Mouse (Mus musculus) intestine, embryonic 16.5 days (tissue): ENCODE data around the gene Slc25a51. TPM values are rescaled to one million over a fixed set of nuclear protein-coding genes. Genes with fewer than 3 reads are reported as not detected.

Experiments
- ATAC-seq: fragments of 200-750 bp; cut with Nextera tagmentation; 2 replicates; pipeline ENCODE4 v1.8.0; 2017; ENCODE audit warnings: moderate TSS enrichment, moderate library complexity
- H3K27ac ChIP-seq: fragments of 300-500 bp; sonication (generic); 2 replicates; pipeline ENCODE4 v1.5.1; 2014; ENCODE audit warnings: mild to moderate bottlenecking, low read length
- H3K27me3 ChIP-seq: fragments of 300-500 bp; sonication (generic); replicated peaks from 2 replicates; pipeline ENCODE4 v1.6.1; 2014; ENCODE audit warnings: low read length, control low read depth, mixed read lengths; ENCODE audit not compliant: control insufficient read depth, insufficient read depth
- H3K36me3 ChIP-seq: fragments of 300-500 bp; sonication (generic); 2 replicates; pipeline ENCODE4 v1.6.1; 2014; ENCODE audit warnings: low read length, control low read depth; ENCODE audit not compliant: control insufficient read depth, insufficient read depth
- H3K4me1 ChIP-seq: fragments of 300-500 bp; sonication (generic); 2 replicates; pipeline ENCODE4 v1.6.1; 2014; ENCODE audit warnings: low read length, control low read depth, mixed read lengths; ENCODE audit not compliant: control insufficient read depth, insufficient read depth
- H3K4me2 ChIP-seq: fragments of 300-500 bp; sonication (generic); 2 replicates; pipeline ENCODE4 v1.6.1; 2014; ENCODE audit warnings: low read depth, low read length, control low read depth
- H3K4me3 ChIP-seq: fragments of 300-500 bp; sonication (generic); 2 replicates; pipeline ENCODE4 v1.5.1; 2014; ENCODE audit warnings: mild to moderate bottlenecking, low read length
- H3K9ac ChIP-seq: fragments of 300-500 bp; sonication (generic); 2 replicates; pipeline ENCODE4 v1.6.1; 2014; ENCODE audit warnings: low read depth, low read length
- H3K9me3 ChIP-seq: fragments of 300-500 bp; sonication (generic); 2 replicates; pipeline ENCODE4 v1.6.1; 2016; ENCODE audit warnings: low read length, control low read depth; ENCODE audit not compliant: control insufficient read depth
- WGBS: fragments of 180-500 bp; shearing (Covaris S2); extraction: QIAGEN DNeasy Blood & Tissue Kit; methylation state at CpG from one replicate; pipeline ENCODE4 v1.1.7; 2014; 5-methylcytosine and 5-hydroxymethylcytosine counted together
- polyA plus RNA-seq: library from polyadenylated mRNA; unstranded; fragments of >200 nt; fragmentation: Nextera tagmentation; extraction: Ambion mirVana; gene quantifications from 2 replicates; pipeline ENCODE4 v1.2.1, GENCODE M21; 2015

Gene Slc25a51
- polyA plus RNA-seq, 1 experiment from 2014 or later, result 55.5 TPM

- peaks cover 11% of the 10 kb centered on the region for H3K4me1 ChIP-seq
- no peak overlapping the region for H3K9ac ChIP-seq
- H3K9me3 ChIP-seq, result no peaks in the 10 kb centered on the region
- WGBS, result 20% methylated on average over 11 of the region's 11 CpGs
- H3K27me3 ChIP-seq, result no peaks in the 10 kb centered on the region
- H3K36me3 ChIP-seq, result no peaks in the 10 kb centered on the region
- 0 out of 2 replicates have a peak overlapping the region, but pooled peaks have one; percentile 19 for H3K4me2 ChIP-seq
- no peak overlapping the region for H3K27ac ChIP-seq
- no peak overlapping the region for H3K4me3 ChIP-seq
- ATAC-seq, result no peak
Observed at GRCm38 (mm10) chr4:45418229-45418950, 9.8 kb upstream of the Slc25a51 start.

- H3K9ac ChIP-seq, result no peak overlapping the region
- 73% methylated on average over 7 of the region's 7 CpGs for WGBS
- no peaks in the 10 kb centered on the region for H3K9me3 ChIP-seq
- H3K4me2 ChIP-seq, result no peak overlapping the region
- H3K36me3 ChIP-seq, result no peaks in the 10 kb centered on the region
- no peak for ATAC-seq
- H3K27ac ChIP-seq, result no peak overlapping the region
- no peak overlapping the region for H3K4me3 ChIP-seq
- no peaks in the 10 kb centered on the region for H3K27me3 ChIP-seq
- H3K4me1 ChIP-seq, result peaks cover 12% of the 10 kb centered on the region; the same call in 1 of the 2 replicates
Observed at GRCm38 (mm10) chr4:45416314-45416713, 7.7 kb upstream of the Slc25a51 start.

GRCm38 (mm10) chr4:45413674-45414338, 5.2 kb upstream of the Slc25a51 start:
- Histone ChIP-seq H3K27ac (no peak overlapping the region), H3K9me3 (no peaks in the 10 kb centered on the region), H3K4me3 (no peak overlapping the region), H3K27me3 (no peaks in the 10 kb centered on the region), H3K4me2 (no peak overlapping the region), H3K36me3 (no peaks in the 10 kb centered on the region), H3K9ac (no peak overlapping the region), H3K4me1 (peaks cover 10% of the 10 kb centered on the region; the same call in 1 of the 2 replicates)
- 69% methylated on average over 9 of the region's 9 CpGs for WGBS
- no peak for ATAC-seq

- H3K4me2 ChIP-seq, result no peak overlapping the region
- no peak overlapping the region for H3K9ac ChIP-seq
- no peaks in the 10 kb centered on the region for H3K27me3 ChIP-seq
- ATAC-seq, result no peak
- WGBS, result 64% methylated on average over 16 of the region's 16 CpGs
- peaks cover 6% of the 10 kb centered on the region; the same call in 1 of the 2 replicates for H3K4me1 ChIP-seq
- H3K9me3 ChIP-seq, result no peaks in the 10 kb centered on the region
- no peaks in the 10 kb centered on the region for H3K36me3 ChIP-seq
- no peak overlapping the region for H3K4me3 ChIP-seq
- H3K27ac ChIP-seq, result no peak overlapping the region
Observed at GRCm38 (mm10) chr4:45412433-45413192, 4.0 kb upstream of the Slc25a51 start.

- no peak for ATAC-seq
Observed at GRCm38 (mm10) chr4:45411181-45411790, 2.7 kb upstream of the Slc25a51 start.

GRCm38 (mm10) chr4:45409270-45409669, 704 bp upstream of the Slc25a51 start:
- peaks cover 16% of the 10 kb centered on the region for H3K4me1 ChIP-seq
- under 1% methylated on average over 10 of the region's 10 CpGs for WGBS
- peak; percentile 53 for ATAC-seq
- H3K27ac ChIP-seq, result peak overlapping the region; percentile 92
- H3K27me3 ChIP-seq, result no peaks in the 10 kb centered on the region
- no peaks in the 10 kb centered on the region for H3K36me3 ChIP-seq
- peak overlapping the region; percentile 94 for H3K4me2 ChIP-seq
- peak overlapping the region; percentile 87 for H3K4me3 ChIP-seq
- H3K9me3 ChIP-seq, result no peaks in the 10 kb centered on the region
- peak overlapping the region; percentile 94 for H3K9ac ChIP-seq

More at GRCm38 (mm10) chr4:45411181-45411790, 2.7 kb upstream of the Slc25a51 start:
- Histone ChIP-seq H3K4me1 (peaks cover 14% of the 10 kb centered on the region), H3K36me3 (no peaks in the 10 kb centered on the region), H3K9ac (no peak overlapping the region), H3K4me2 (no peak overlapping the region), H3K9me3 (no peaks in the 10 kb centered on the region), H3K27ac (no peak overlapping the region), H3K27me3 (no peaks in the 10 kb centered on the region), H3K4me3 (no peak overlapping the region)
- 83% methylated on average over 8 of the region's 8 CpGs for WGBS

- Histone ChIP-seq H3K4me2 (peak overlapping the region; percentile 94), H3K4me1 (peaks cover 26% of the 10 kb centered on the region), H3K9me3 (no peaks in the 10 kb centered on the region), H3K9ac (peak overlapping the region; percentile 94), H3K4me3 (peak overlapping the region; percentile 87), H3K27ac (peak overlapping the region; percentile 92), H3K27me3 (no peaks in the 10 kb centered on the region), H3K36me3 (peaks cover 8% of the 10 kb centered on the region; the same call in 1 of the 2 replicates)
- peak; percentile 7 for ATAC-seq
- 1% methylated on average over 19 of the region's 19 CpGs for WGBS
Observed at GRCm38 (mm10) chr4:45407703-45408334, 747 bp downstream of the Slc25a51 start.

GRCm38 (mm10) chr4:45407001-45407702, 1.4 kb downstream of the Slc25a51 start:
- H3K4me3 ChIP-seq, result peak overlapping the region; percentile 87
- H3K9ac ChIP-seq, result peak overlapping the region; percentile 94; the same call in 1 of the 2 replicates
- H3K4me1 ChIP-seq, result peaks cover 29% of the 10 kb centered on the region
- peak overlapping the region; percentile 92 for H3K27ac ChIP-seq
- peak overlapping the region; percentile 94 for H3K4me2 ChIP-seq
- H3K27me3 ChIP-seq, result no peaks in the 10 kb centered on the region
- 40% methylated on average over 5 of the region's 5 CpGs for WGBS
- H3K36me3 ChIP-seq, result peaks cover 9% of the 10 kb centered on the region; the same call in 1 of the 2 replicates
- ATAC-seq, result no peak
- H3K9me3 ChIP-seq, result no peaks in the 10 kb centered on the region
